Mouse (Mus musculus): ENCODE results near the gene Appbp2.

DNA sequence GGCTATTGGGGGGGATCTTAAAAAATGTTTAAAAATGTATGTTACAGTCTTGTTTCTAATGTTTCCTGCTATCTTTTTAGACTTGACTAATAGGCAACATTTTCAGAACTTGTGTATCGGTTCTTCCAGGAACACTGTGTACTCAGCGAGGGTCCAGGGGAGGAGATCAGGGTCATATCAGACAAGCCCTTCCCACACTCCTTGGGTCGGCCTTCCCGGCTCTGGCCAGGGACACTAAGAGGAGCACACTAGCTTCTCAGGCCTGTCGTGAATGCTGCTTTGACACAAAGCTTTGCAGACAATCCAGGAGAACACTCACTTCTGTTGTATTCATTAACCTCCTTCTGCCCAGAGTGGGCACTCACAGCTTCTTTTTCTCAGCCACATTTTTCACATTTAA, 18.1 kb upstream of the Appbp2 start:
- TF ChIP-seq CTCF (IDR thresholded peaks at IDR 0.05; ENCODE audit: low read depth, low read length) (no peak), POLR2A (IDR thresholded peaks at IDR 0.05; ENCODE audit: borderline replicate concordance, low read depth, low read length) (no peak)
